Mouse (Mus musculus) liver, embryonic 13.5 days (tissue): ENCODE measurements around the gene Marc2. TPM values are rescaled to one million over a fixed set of nuclear protein-coding genes. Genes with fewer than 3 reads are reported as not detected.

Experiments
- ATAC-seq: fragments of 200-750 bp; cut with Nextera tagmentation; 2 replicates; pipeline ENCODE4 v1.8.0; 2017; ENCODE audit warnings: low read depth, mild to moderate bottlenecking, moderate number of reproducible peaks, moderate library complexity
- DNase-seq: peaks from one replicate; pipeline ENCODE4 v3.0.0; 2022
- H3K27ac ChIP-seq: fragments of 300-500 bp; sonication (generic); 2 replicates; pipeline ENCODE4 v1.5.1; 2015; ENCODE audit warnings: moderate library complexity, mild to moderate bottlenecking, inconsistent platforms
- H3K27me3 ChIP-seq: fragments of 300-500 bp; sonication (generic); 2 replicates; pipeline ENCODE4 v1.6.1; 2015; ENCODE audit warnings: mild to moderate bottlenecking, inconsistent platforms
- H3K36me3 ChIP-seq: fragments of 300-500 bp; sonication (generic); 2 replicates; pipeline ENCODE4 v1.6.1; 2015; ENCODE audit warnings: mild to moderate bottlenecking, inconsistent platforms
- H3K4me1 ChIP-seq: fragments of 300-500 bp; sonication (generic); replicated peaks from 2 replicates; pipeline ENCODE4 v1.6.1; 2015; ENCODE audit warnings: inconsistent platforms
- H3K4me2 ChIP-seq: fragments of 300-500 bp; sonication (generic); 2 replicates; pipeline ENCODE4 v1.6.1; 2015; ENCODE audit warnings: inconsistent platforms, mild to moderate bottlenecking, moderate library complexity
- H3K4me3 ChIP-seq: fragments of 300-500 bp; sonication (generic); replicated peaks from 2 replicates; pipeline ENCODE4 v1.5.1; 2015; ENCODE audit warnings: mild to moderate bottlenecking, inconsistent platforms
- H3K9ac ChIP-seq: fragments of 300-500 bp; sonication (generic); 2 replicates; pipeline ENCODE4 v1.6.1; 2015; ENCODE audit warnings: mild to moderate bottlenecking, inconsistent platforms
- H3K9me3 ChIP-seq: fragments of 300-500 bp; sonication (generic); replicated peaks from 2 replicates; pipeline ENCODE4 v1.6.1; 2016; ENCODE audit warnings: inconsistent platforms
- WGBS: fragments of 180-500 bp; shearing (Covaris S2); methylation state at CpG from one replicate; pipeline ENCODE4 v1.1.7; 2015; ENCODE audit not compliant: insufficient replicate concordance; 5-methylcytosine and 5-hydroxymethylcytosine counted together
- polyA plus RNA-seq: library from polyadenylated mRNA; unstranded; fragments of >200 nt; fragmentation: Nextera tagmentation; extraction: Ambion mirVana; gene quantifications from 2 replicates; pipeline ENCODE4 v1.2.1, GENCODE M21; 2015

Gene Marc2
- polyA plus RNA-seq, 1 experiment from 2014 or later, result 189 TPM

DNA sequence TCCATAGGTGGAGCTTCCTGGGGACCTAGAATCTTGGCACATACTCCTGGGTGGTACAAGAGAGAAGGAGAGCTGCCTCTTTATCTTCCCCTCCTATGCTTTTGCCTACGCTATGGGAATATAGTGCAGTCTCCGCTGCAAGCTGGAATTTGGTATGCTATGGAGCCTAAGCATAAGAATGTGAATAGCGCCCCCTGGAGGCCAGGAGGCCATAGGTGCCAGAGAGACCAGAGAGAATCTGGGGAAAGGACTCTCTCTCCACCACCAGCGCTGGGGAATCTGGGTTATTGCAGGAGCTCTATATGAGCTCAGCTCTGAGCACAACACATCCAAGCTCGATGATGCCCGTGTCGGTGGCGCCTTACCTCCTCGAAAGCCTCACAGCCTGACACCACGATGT lies 14.0 kb downstream of the Marc2 start:
- Histone ChIP-seq H3K4me2 (no peak overlapping the region), H3K27me3 (no peaks in the 10 kb centered on the region), H3K27ac (no peak overlapping the region), H3K36me3 (peaks cover 81% of the 10 kb centered on the region), H3K4me1 (peaks cover 21% of the 10 kb centered on the region), H3K9ac (no peak overlapping the region), H3K4me3 (no peak overlapping the region), H3K9me3 (no peaks in the 10 kb centered on the region)
- 79% methylated on average over 10 of the region's 10 CpGs for WGBS
- ATAC-seq (peak; percentile 26), DNase-seq (no peak)

DNA sequence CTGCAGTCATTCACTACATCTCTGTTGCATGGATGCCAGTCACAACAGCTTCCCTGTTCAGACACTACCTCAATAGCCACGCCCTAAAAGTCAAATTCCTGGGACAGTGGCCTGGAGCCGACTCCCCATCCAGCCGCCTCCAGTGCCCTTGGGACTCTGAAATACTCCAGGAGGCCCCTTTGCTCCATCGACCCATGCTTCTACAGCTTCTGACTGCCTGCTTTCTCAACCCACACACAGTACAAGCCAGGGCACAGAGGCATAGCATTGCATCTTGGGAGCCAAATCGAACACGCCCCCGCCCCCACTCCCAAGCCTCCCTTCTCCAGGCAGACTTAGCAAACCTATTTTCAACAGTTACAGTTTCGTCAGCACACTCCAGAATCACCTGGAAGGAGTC lies 16.4 kb downstream of the Marc2 start:
- WGBS, result 79% methylated on average over 8 of the region's 8 CpGs
- Histone ChIP-seq H3K4me1 (peaks cover 18% of the 10 kb centered on the region), H3K36me3 (peaks cover 69% of the 10 kb centered on the region), H3K27me3 (no peaks in the 10 kb centered on the region), H3K9me3 (no peaks in the 10 kb centered on the region), H3K27ac (no peak overlapping the region), H3K4me2 (no peak overlapping the region), H3K9ac (no peak overlapping the region), H3K4me3 (no peak overlapping the region)
- no peak for DNase-seq
- ATAC-seq, result no peak

DNA sequence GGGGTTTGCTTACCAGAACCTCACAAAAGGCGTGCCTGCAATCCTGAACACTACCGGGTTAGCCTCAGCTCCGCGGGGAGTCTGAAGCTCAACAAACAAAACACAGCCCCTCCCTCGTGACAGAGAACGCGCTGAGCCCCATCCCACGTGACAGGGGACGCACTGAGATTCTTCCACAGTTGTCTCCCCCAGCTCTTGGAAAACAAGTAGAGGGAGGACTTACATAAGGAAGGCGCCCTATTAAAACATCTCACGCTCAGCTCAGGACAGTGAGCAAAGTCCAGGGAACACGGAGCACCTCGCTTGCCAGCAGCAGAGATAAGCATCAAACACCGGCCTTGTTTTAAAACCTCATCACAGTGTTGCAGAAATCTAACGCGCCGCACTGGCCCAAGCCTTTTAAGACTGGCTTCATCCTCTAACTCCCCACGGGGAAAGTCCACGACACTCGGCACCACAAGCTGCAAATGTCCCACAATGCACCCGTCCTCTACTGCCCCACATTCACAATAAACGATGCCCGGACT lies 19.0 kb downstream of the Marc2 start:
- no peak for DNase-seq
- Histone ChIP-seq H3K9ac (0 out of 2 replicates have a peak overlapping the region, but pooled peaks have one; percentile 15), H3K36me3 (peaks cover 55% of the 10 kb centered on the region), H3K4me1 (peaks cover 21% of the 10 kb centered on the region), H3K27me3 (no peaks in the 10 kb centered on the region), H3K27ac (peak overlapping the region; percentile 65), H3K4me2 (peak overlapping the region; percentile 21), H3K9me3 (no peaks in the 10 kb centered on the region), H3K4me3 (no peak overlapping the region)
- 57% methylated on average over 23 of the region's 23 CpGs for WGBS
- peak; percentile 11; the same call in 1 of the 2 replicates for ATAC-seq

DNA sequence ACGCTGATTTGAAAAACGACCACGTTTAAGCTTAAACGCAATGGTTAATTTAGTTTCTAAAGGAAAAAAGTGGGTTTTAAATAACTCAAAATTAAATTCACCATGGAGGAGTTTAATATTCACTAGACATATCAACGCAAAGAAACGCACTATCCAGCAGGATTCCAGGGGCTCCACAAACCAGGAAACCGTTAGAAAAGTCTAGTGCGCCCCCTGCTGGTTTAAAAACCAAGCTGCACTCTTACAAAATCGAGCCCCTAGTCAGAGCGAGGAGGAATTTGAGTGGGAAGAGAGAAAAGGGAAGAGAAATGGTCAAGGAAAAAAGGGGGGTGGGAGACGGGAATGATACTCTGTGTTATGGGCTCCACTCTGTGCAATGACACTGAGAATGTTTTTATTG lies 21.2 kb downstream of the Marc2 start:
- no peaks in the 10 kb centered on the region for H3K27me3 ChIP-seq
- no peaks in the 10 kb centered on the region for H3K9me3 ChIP-seq
- peaks cover 54% of the 10 kb centered on the region for H3K36me3 ChIP-seq
- ATAC-seq, result no peak
- no peak overlapping the region for H3K4me3 ChIP-seq
- no peak overlapping the region for H3K9ac ChIP-seq
- peak overlapping the region; percentile 46 for H3K4me2 ChIP-seq
- no peak overlapping the region for H3K27ac ChIP-seq
- 24% methylated on average over 11 of the region's 11 CpGs for WGBS
- DNase-seq, result no peak
- H3K4me1 ChIP-seq, result peaks cover 21% of the 10 kb centered on the region

DNA sequence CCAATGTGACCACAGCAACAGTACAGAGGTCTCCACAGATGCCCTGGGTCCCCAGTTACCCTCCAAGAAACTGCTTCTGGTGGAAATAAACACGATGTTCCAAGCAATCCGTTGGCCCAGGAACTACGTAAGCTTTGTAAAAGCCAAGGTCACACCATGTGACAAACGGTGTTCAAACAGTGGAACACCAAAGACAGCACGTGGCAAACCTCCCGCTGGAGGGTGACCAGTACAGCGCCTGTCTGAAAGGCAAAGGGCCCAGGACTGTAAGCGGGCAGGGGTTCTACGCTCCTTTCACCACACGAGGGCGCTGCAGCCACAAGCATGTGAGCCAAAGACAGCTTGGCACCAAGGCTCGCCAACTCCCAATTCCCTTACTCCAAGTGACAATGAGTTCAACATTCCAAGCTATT lies 21.8 kb downstream of the Marc2 start:
- DNase-seq, result peak; percentile 70
- H3K4me3 ChIP-seq, result no peak overlapping the region
- peak; percentile 74 for ATAC-seq
- H3K36me3 ChIP-seq, result peaks cover 53% of the 10 kb centered on the region
- H3K4me2 ChIP-seq, result peak overlapping the region; percentile 46
- WGBS, result 6% methylated on average over 12 of the region's 12 CpGs
- H3K9me3 ChIP-seq, result no peaks in the 10 kb centered on the region
- no peak overlapping the region for H3K9ac ChIP-seq
- no peaks in the 10 kb centered on the region for H3K27me3 ChIP-seq
- H3K4me1 ChIP-seq, result peaks cover 21% of the 10 kb centered on the region
- no peak overlapping the region for H3K27ac ChIP-seq

DNA sequence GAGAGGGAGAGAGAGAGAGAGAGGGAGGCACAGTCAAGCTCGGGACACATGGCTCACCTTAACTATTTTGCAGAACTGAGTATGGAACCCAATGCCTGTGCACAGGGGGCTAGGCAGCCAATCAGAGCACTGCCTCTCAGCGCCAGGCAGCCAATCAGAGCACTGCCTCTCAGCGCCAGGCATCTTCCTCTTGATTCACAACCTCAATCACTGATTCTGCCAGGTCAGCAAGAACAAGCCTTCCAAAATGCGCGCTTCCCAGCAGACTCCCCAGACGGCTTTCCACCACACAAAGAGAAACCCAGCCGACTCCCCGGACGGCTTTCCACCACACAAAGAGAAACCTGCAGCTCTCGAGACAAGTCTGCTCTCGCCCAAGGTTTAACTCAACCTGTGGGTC lies 23.6 kb downstream of the Marc2 start:
- ATAC-seq (no peak), DNase-seq (no peak)
- Histone ChIP-seq H3K4me3 (no peak overlapping the region), H3K27me3 (no peaks in the 10 kb centered on the region), H3K4me2 (no peak overlapping the region), H3K9ac (no peak overlapping the region), H3K9me3 (no peaks in the 10 kb centered on the region), H3K4me1 (peaks cover 21% of the 10 kb centered on the region), H3K27ac (no peak overlapping the region), H3K36me3 (peaks cover 60% of the 10 kb centered on the region)
- 64% methylated on average over 11 of the region's 11 CpGs for WGBS

DNA sequence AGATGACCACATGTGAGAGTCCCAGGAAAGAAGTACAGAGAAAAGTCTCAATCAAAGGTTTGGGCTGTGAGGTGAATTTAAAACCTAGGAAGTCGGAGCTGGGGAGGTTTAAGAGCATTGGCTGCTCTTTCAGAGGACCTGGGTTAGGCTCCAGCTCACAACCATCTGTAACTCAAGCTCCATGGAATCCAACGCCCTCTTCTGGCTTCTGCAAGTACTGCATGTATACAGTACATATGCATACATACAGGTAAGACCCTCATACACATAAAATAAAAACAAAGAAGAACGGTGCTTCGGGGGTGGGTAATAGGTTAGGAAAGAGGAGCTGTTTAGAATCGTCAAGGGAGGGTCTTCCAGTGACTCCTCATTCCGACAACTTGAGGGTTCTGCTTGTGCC lies 28.5 kb downstream of the Marc2 start:
- H3K9ac ChIP-seq, result no peak overlapping the region
- H3K4me3 ChIP-seq, result no peak overlapping the region
- no peak overlapping the region for H3K4me2 ChIP-seq
- no peaks in the 10 kb centered on the region for H3K27me3 ChIP-seq
- ATAC-seq, result no peak
- H3K36me3 ChIP-seq, result peaks cover 78% of the 10 kb centered on the region
- no peaks in the 10 kb centered on the region for H3K4me1 ChIP-seq
- no peaks in the 10 kb centered on the region for H3K9me3 ChIP-seq
- WGBS, result 71% methylated on average over 6 of the region's 6 CpGs
- no peak overlapping the region for H3K27ac ChIP-seq
- no peak for DNase-seq

DNA sequence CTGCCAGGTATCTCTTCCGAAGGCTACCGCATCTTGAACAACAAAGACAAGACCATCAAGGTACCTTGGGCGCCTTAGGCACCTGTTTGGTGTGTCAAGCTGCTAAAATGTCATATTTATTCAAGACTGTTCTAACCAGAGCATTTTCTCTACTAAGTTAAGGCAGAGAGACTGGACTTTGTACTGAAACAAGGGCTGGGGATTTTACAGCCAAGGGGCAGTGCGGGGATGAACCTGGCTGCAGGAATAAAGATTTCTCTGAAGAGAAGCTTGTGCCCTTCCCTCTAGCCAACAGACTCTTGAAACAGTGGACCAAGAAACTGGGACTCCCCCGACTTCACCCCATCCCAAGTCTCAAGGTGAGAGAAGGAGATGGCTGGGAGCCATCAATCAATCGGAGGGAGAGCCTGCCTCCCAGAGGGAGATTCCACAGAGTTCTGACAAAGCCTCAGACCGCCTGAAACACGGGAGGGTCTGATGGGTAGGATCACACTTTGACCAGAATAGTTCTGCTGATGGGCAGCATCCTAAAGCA lies 34.5 kb downstream of the Marc2 start:
- Histone ChIP-seq H3K27me3 (peaks cover 24% of the 10 kb centered on the region), H3K4me2 (no peak overlapping the region; the same call in 1 of the 2 replicates), H3K36me3 (peaks cover 27% of the 10 kb centered on the region), H3K9ac (no peak overlapping the region), H3K4me3 (no peak overlapping the region), H3K4me1 (peaks cover 24% of the 10 kb centered on the region), H3K9me3 (no peaks in the 10 kb centered on the region), H3K27ac (no peak overlapping the region)
- ATAC-seq, result no peak
- WGBS, result 61% methylated on average over 8 of the region's 8 CpGs
- no peak for DNase-seq

DNA sequence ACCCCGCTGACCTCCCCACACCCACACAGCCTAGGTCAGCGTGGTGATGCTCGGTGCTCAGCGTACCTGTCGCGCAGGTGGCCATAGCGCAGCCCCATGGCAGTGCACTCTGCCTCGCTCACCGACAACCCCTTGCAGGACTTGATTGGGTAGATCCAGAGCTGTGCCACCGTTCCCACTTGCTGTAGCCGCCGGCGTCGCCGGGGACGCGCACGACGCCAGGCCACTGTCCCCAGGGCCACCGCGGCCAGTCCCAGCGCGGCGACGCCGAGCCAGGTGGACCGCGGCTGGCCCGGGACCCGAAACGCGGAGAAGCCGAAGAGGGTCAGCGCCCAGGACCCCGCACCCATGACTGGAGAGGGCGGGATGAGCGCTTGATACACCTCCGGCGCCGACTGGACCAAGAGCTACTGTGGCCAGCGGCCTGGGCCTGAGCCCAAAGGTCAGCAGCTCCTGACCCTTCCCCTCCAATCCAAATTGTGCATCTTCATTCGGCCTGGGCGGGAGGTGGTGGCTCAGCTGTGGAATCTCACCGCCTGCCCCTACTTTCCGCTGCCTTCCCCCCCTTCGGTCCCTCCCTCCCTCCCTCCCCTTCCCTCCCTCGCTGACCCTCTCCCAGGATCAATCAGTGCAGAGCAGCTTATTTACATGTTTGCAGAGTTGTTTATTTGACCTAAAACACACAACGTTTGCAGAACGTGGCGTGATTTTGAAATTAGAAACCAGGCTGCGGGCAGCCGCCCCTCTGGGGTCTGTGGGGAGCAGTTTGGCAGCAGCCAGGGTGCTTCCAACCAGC lies 35.3 kb downstream of the Marc2 start, which contains the start of gene Marc1:
Gene Marc1, minus strand, starts transcription at position 534 of the 796 bp plus-strand sequence.
- DNase-seq, result no peak

DNA sequence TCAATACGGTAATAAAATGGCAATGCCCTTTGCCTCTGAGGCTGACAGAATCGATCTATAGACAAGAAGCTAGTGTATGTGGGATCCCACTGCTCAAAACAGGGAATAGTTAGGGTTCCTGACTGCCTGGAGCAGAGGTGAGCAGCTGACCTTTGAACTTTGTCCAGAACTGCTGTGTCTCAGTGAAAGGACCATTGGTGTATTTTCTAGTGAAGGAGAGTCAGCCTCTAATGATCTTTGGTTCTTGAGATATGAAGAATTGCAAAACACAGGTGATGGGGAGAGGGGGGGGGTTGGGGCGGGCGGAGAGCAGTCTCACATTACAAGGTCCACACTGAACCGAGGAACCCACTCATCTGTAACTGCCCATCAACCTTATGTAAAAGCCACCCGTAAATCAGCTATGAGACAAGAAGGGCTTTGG lies 36.7 kb downstream of the Marc2 start:
- peak overlapping the region; percentile 49 for H3K4me2 ChIP-seq
- H3K9me3 ChIP-seq, result no peaks in the 10 kb centered on the region
- no peak overlapping the region for H3K9ac ChIP-seq
- ATAC-seq (no peak), DNase-seq (no peak)
- H3K27me3 ChIP-seq, result peaks cover 24% of the 10 kb centered on the region
- 72% methylated on average over 6 of the region's 6 CpGs for WGBS
- peak overlapping the region; percentile 48 for H3K4me3 ChIP-seq
- no peak overlapping the region for H3K27ac ChIP-seq
- peaks cover 18% of the 10 kb centered on the region for H3K36me3 ChIP-seq
- peaks cover 24% of the 10 kb centered on the region for H3K4me1 ChIP-seq

More for the DNA sequence above, 35.3 kb downstream of the Marc2 start, which contains the start of gene Marc1:
- H3K27me3 ChIP-seq, result peaks cover 24% of the 10 kb centered on the region
- H3K9me3 ChIP-seq, result no peaks in the 10 kb centered on the region
- H3K4me2 ChIP-seq, result peak within 1 kb of the TSS; percentile 49
- H3K4me3 ChIP-seq, result peak within 1 kb of the TSS; percentile 48
- peaks cover 24% of the 10 kb centered on the region for H3K4me1 ChIP-seq
- peaks cover 22% of the 10 kb centered on the region for H3K36me3 ChIP-seq
- 18% methylated on average over 52 of the region's 52 CpGs for WGBS
- ATAC-seq, result peak; percentile 63
- 0 out of 2 replicates have a peak within 1 kb of the TSS, but pooled peaks have one; percentile 12 for H3K27ac ChIP-seq
- H3K9ac ChIP-seq, result peak within 1 kb of the TSS; percentile 5; the same call in 1 of the 2 replicates

DNA sequence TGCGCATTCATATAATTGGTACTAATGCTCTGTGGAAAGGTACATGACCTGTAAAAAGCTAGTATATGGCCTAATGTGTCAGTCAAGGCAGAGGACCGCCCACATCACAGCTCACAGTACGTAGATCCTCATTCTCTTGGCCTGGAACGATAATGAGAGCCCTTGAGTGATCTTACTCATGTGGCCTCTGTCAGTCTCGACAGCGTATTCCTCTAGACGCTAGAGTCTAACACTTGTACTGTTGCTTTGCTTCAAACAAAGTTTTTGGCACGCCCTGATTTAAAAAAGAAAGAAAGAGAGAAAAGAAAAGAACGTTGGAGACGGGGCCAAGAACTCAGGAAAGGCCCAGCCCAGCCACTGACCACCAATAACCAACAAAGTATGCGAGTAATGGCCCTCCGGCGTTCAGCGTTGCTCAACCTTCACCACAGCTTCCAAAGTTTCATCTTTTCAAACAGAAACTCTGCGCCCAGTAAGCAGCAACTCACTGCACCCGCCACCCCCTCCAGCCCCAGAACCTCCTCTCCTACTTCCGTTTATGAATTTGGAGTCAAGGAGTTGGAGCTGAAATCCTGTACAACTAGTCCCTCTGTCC lies 37.7 kb downstream of the Marc2 start:
- no peak overlapping the region for H3K4me2 ChIP-seq
- ATAC-seq, result no peak
- 59% methylated on average over 17 of the region's 17 CpGs for WGBS

More for the DNA sequence above, 37.7 kb downstream of the Marc2 start:
- Histone ChIP-seq H3K9ac (no peak overlapping the region), H3K36me3 (peaks cover 13% of the 10 kb centered on the region), H3K27me3 (peaks cover 24% of the 10 kb centered on the region), H3K9me3 (no peaks in the 10 kb centered on the region), H3K4me1 (peaks cover 24% of the 10 kb centered on the region), H3K27ac (peak overlapping the region; percentile 21; the same call in 1 of the 2 replicates), H3K4me3 (no peak overlapping the region)
- DNase-seq, result no peak
